Mouse (Mus musculus) T-helper 1 cell (primary cell): Measurements from ENCODE around the gene Hoxa6.

Source experiments
- in situ Hi-C: fragments of 300-600 bp; cut with MboI, MseI; formaldehyde crosslinking; loops from one replicate; pipeline ENCODE4 v1.15.1; 2025; ENCODE audit warnings: high pct_unique_total_duplicates

The Hoxa6 gene

GRCm38 (mm10) chr6:52182793-52183192 lies 25.7 kb downstream of the Hoxa6 start:
- in situ Hi-C loops: no loop called here

GRCm38 (mm10) chr6:52182030-52182429 lies 26.5 kb downstream of the Hoxa6 start:
- in situ Hi-C loops: no loop called here

- in situ Hi-C loops: no loop called here
Measured at GRCm38 (mm10) chr6:52180726-52181125, 27.8 kb downstream of the Hoxa6 start.

DNA sequence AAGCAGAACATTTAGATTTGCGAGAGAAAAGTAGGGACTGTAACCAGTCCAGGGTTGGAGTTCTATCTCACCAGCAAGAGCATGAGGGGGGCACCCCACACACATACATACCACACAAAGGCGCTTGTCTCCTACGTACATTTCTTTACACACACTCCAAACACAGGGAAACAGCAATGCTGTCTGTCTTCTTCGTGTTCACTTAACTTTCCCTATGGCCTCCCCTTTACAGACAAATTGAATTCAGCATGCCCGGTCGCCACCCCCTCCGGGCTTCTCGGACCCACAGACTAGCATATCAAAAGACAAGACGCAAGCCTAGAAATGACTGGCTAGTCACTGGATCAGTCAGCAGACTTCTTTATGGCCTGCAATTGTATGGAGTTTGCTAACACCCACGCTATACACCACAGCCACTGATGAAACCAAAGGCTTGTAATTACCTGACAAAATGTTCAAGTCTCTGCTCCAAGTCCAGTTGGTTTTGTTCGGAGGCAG lies 28.3 kb downstream of the Hoxa6 start:
- in situ Hi-C loops: no loop called here

- in situ Hi-C loops: no loop called here
Measured at GRCm38 (mm10) chr6:52179690-52180089, 28.8 kb downstream of the Hoxa6 start.

DNA sequence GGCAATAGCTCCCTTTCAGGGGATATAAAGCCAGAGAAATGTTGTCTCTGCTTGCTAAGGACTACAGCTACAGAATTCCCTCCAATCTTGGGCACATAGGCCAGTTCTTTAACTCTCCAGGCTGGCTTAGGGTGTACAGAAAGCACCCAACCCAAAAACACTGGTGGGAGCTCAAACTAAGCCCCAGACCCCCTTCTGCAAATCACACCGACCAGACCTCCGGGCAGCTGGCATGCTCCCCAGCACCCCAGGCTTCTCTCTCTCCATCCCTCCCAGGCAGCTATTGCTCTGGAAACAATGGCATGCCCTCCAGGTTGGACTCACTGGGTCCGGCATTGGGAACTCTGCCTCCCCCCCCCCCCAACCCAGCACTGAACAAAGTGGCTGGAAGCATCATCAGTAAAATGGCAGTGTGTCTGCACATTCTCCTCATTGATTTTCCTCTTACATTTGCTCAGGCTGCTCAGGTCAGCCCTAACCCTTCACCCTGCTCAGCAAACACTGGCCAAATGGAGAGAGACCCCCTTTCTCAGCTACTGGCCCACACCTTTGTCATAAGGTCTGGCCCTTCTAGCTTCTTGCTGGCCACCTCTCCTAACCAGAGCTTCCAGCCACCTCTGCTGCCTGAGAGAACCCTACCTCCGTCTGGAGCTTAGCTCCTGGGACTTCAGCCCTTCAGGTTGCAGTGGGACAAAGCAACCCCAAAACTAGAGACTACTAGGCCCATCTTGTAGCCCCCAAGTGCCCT lies 29.4 kb downstream of the Hoxa6 start:
- in situ Hi-C loops: no loop called here

GRCm38 (mm10) chr6:52177806-52178205 lies 30.7 kb downstream of the Hoxa6 start:
- in situ Hi-C loops: no loop called here

GRCm38 (mm10) chr6:52177061-52177735 lies 31.3 kb downstream of the Hoxa6 start, which contains the start of gene 5730596B20Rik:
Gene 5730596B20Rik, plus strand, starts transcription at chr6:52177498.
- in situ Hi-C loops: no loop called here

DNA sequence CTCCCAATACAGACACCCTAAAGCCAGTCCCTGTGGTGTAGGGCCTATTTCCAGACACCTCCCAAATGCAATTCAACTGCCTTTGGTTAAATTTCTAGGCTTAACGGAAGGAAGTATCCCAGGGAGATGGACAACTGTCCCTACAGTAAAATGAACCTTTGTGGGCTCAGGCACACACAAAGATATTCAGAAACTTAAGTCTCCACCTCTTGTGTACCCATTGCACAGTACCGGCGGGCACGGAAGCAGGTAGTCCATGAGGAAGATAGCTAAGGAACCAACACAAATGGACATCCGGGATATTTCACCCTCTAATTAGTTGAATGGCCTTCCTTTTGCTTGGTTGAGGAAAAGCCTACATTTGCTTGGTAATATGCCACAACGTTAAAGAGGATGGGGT lies 32.1 kb downstream of the Hoxa6 start:
- in situ Hi-C loops: no loop called here

DNA sequence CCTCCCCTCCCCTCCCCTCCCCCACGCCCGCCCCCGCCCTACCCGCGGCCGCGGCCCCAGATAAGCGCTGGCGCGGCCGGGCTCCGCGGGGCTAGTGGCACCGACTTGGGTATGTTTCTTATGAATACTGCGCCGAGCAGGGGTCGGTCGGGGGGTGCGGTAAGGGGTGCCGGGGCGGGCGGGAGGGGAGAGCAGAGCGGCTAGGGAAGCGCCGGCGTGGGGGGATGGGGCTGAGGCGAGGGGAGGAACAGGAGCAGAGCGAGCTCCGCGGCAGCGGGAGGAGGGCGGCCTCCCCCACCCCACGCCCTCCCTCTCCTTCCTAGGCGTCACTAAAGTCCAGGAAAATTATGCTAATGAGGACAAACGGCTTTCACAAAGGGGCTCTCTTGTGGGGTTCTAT lies 32.7 kb downstream of the Hoxa6 start:
- in situ Hi-C loops: no loop called here

GRCm38 (mm10) chr6:52174968-52175751 lies 33.4 kb downstream of the Hoxa6 start:
- in situ Hi-C loops: no loop called here

GRCm38 (mm10) chr6:52173648-52174047 lies 34.9 kb downstream of the Hoxa6 start:
- in situ Hi-C loops: no loop called here

GRCm38 (mm10) chr6:52172501-52172900 lies 36.0 kb downstream of the Hoxa6 start:
- in situ Hi-C loops: no loop called here

- in situ Hi-C loops: no loop called here
Measured at GRCm38 (mm10) chr6:52171938-52172337, 36.6 kb downstream of the Hoxa6 start.

GRCm38 (mm10) chr6:52171331-52171730 lies 37.2 kb downstream of the Hoxa6 start:
- in situ Hi-C loops: no loop called here

- in situ Hi-C loops: no loop called here
Measured at GRCm38 (mm10) chr6:52170898-52171223, 37.7 kb downstream of the Hoxa6 start.

GRCm38 (mm10) chr6:52170166-52170897 lies 38.2 kb downstream of the Hoxa6 start:
- in situ Hi-C loops: no loop called here

DNA sequence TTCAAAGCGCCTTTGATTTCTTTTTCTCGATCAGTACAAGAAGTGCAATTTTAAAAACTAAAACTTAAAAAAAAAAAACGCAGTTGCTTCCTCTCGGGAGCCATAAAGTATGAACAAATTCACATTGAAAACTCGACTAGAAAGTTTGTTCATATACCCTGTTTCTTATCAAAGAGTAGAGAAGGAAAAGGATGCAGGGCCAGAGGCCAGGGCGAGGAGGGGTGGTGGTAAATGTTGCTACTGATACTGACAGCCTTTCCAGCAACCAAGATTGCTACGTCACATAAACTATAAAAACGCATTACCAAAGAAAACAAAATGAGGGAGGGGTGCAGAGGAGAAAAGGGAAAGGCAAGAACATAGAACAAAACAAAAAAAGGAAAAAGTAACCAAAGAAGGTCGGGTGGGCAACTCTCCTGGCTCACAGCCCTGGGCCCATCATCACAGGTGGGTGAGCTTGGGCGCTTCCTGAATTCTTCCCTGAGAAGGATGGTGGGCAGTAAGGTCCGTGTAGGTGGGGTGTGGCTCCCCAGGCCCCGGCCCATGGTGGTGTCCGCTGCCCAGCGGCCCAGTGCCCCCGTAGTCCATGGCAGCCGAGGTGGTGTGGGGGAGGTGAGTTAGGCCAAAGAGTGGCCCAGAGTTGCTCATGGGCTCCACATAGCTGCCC lies 38.9 kb downstream of the Hoxa6 start:
- in situ Hi-C loops: no loop called here

DNA sequence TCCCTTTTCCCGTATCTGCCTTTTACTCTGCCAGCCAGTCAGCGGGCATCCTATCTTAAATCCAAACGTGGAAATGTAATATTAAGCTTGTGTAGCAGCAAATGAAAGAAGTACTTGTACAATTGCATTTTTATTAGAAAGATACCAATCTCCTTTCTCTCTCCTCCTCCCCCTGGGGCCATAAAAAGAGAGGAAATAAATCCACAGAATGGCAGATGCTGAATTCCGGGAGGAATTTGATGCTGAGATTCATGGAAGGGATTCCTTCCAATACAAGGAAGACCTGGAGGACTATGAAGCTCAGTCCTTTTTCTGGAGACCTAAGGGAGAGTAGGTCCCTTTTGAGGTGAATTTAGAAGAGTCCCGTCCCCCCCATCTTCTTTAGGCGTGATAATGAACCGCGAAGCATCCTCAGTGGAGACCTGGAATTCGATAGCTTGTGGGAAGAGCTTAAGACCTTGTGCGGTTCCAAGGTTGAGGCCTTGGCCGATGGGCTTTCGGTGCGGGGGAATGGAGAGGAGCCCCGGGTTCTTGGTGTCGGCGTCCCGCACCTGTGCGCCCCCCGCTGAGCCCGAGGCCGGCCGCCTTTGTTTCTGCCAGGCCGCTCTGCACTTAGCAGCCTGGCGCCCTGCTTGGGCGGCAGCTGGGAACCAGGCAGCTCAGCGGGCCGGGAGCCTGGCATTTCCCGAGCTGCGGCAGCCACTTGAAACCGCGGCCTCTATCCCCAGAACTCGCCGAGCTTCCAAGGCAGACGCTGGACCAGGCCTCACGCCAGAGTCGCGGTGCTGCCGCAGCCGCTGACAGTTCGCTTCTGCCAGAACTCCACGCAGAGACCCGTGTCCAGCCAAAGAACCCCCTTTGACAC lies 40.1 kb downstream of the Hoxa6 start:
- in situ Hi-C loops: no loop called here

GRCm38 (mm10) chr6:52167736-52168161 lies 40.8 kb downstream of the Hoxa6 start:
- in situ Hi-C loops: no loop called here
